Mouse (Mus musculus) gonadal fat pad, adult 2 months (tissue): Measurements from ENCODE around the gene Spg11. TPM values are rescaled to one million over a fixed set of nuclear protein-coding genes. Genes with fewer than 3 reads are reported as not detected.
"Not testable (repeated sequence)": the region's sequence is repeated elsewhere in the genome, so short reads cannot be mapped to it uniquely, and the experiment has no call there.

ENCODE experiments used
- DNase-seq: peaks from one replicate; pipeline ENCODE4 v3.0.0-alpha.2; 2012; ENCODE audit warnings: low read depth
- polyA plus RNA-seq: library from polyadenylated mRNA; depleted of rRNA; stranded (reverse); fragments of >200 nt; gene quantifications from 2 replicates; pipeline ENCODE4 v1.2.3, GENCODE M21; 2012

The Spg11 gene
- polyA plus RNA-seq, 1 experiment = 17.1 TPM

DNA sequence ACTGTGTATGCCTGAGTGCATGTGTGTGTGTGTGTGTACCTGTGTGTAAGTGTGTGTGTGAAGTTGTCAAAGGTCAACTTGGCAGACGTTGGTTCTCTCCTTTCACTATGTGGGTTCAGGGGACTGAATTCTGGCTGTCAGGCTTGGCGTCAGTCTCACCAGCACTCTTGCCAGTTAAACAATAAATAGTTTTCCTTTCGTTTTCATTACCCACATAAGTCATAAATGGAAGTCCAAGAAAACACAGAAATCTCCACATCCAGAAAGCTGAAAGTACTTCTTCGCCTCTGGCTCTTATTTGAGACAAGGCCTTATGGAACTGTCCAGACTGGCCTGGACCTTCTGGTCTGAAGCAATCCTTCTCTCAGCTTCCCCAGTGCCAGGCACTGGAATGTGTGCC lies 27.6 kb upstream of the Spg11 start:
- DNase-seq = no peak

- no peak for DNase-seq
Observed at GRCm38 (mm10) chr2:122143111-122143510, 24.9 kb upstream of the Spg11 start.

- no peak for DNase-seq
Observed at GRCm38 (mm10) chr2:122141332-122141967, 23.3 kb upstream of the Spg11 start.

- no peak for DNase-seq
Observed at GRCm38 (mm10) chr2:122140815-122141214, 22.6 kb upstream of the Spg11 start.

DNA sequence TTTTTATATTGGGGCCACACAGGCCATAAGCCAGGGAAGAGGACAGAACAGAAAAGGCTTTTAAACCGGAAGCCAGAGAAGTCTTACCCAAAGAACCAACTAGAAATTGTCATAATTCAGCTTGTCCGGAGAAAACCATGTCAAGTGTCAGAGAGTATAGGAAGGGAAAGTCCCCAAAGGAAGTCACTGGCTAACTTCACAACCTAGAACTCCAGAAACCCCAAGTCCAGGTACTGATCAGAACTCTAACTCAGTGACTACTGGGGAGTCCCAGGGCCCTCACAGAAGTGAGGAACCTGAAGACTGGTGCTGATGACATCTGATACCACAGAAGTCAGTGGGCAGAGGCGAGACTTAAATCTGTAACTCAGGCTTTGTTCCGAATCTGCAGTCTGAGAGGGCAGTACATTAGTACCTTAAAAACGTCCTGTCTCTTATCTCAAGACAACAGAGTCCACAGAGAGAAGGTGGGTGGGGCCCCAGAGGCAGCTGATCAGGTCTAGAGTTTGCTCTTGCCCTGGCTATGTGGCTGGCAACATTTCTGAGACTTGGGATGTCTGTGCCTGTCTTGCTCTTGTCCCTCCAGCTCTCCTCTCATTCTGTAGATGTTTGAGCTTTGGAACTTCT lies 19.8 kb upstream of the Spg11 start:
- DNase-seq = no peak

GRCm38 (mm10) chr2:122132618-122133017 lies 14.4 kb upstream of the Spg11 start:
- no peak for DNase-seq

DNA sequence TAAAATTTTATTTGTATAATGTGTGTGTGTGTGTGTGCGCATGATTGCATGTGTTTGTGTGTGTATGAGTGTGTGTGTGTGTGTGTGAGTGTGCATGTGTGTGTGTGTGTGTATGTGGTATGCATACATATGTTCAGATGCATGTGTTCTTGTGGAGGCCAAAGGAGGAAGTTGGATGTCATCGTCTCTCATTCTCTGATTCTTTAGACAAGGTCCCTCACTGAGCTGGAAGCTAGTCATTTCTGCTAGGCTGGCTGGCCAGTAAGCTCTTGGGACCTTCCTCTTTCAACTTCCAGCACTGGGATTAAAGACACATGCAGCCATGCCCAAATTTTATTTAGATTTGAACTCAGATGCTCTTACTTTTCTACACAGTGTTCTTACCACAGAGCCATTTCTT lies 13.9 kb upstream of the Spg11 start:
- DNase-seq = no peak

- DNase-seq = no peak
Observed at GRCm38 (mm10) chr2:122127635-122128034, 9.4 kb upstream of the Spg11 start.

GRCm38 (mm10) chr2:122126765-122127347 lies 8.7 kb upstream of the Spg11 start:
- DNase-seq = no peak

DNA sequence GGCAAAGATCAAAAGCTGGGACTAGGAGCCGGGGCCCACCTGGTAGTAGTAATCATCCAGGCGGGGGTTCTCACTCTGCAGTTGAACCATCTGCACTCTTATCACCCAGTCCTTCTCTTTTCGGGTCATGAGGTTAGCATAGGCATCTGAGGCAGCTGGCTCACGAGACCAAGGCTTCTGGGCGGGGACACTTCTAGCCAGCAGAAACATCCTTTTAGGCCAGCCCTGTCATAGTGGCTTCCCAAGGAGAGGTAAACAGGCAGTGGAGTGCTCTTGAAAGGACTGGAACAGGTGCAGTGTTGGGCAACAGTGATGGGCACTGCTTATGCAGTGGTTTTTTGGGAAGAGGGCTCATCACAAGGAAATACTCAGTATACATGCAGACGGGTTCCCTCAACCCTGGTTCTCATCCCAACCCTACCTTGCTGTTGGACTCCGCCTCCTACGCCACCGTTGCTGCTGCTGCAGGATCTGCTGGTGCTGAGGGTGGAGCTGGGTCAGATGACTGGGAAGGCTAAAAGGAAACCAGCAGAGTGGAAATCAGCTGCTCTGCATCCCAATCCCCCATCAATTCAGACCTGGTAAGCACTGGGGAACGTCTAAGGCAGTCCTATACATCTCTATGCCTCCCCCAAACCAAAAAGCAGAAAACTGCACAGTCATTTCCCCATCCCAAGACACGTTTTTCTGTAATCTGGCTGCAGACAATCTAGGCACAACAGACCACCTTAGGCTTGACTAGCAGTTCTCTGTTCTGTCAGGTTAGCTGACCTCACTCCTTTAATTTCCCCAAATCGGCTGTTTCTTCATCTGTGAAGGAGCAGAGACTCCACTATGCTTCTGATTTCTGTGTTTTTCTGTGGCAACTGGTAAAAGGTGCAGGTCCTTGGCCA lies 7.7 kb upstream of the Spg11 start:
- DNase-seq = no peak

GRCm38 (mm10) chr2:122116888-122117287 lies 1.3 kb downstream of the Spg11 start:
- DNase-seq = no peak

DNA sequence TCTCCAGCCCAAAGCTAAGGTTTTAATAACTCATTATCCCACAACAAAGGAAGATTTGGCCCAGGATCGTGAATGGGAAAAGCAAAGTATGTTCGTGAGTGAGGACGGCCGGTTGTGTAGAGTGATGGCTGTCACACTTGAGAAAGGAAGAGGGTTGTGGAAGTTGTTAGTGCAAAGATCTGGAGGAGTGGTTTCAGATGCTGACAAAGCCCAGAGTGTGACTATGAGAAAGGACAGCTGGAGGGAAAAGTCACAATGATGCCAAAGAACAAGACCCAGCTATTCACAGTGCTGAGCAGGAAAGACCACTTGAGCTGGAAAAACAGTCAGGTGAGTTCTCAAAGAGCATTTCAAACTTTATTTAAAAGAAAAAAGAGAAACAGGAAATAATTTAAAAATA lies 8.5 kb downstream of the Spg11 start:
- DNase-seq = no peak

DNA sequence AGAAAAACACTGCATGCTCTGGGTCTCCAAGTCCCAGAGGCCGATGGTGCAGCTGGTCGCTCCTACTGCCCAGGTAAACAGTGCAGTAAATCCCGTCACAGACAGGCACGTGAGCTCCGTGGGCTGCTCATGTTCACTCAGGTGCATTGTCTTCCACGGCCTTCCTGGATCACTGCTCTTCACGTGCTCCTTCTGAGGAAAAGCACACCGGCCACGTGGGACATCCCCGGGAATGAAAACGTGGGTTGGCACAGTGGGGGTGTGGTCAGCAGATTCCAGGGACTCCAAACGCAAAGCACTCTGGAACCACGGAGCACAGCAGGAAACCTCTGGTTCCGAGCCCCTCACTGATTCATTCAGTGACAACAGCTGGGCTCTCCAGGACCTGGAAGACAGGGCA lies 10.1 kb downstream of the Spg11 start:
- DNase-seq = no peak

GRCm38 (mm10) chr2:122102070-122102469 lies 16.1 kb downstream of the Spg11 start:
- no peak for DNase-seq

GRCm38 (mm10) chr2:122097686-122098085 lies 20.5 kb downstream of the Spg11 start:
- not testable (repeated sequence) for DNase-seq

- DNase-seq = peak; percentile 58
Observed at GRCm38 (mm10) chr2:122093844-122094243, 24.3 kb downstream of the Spg11 start.

DNA sequence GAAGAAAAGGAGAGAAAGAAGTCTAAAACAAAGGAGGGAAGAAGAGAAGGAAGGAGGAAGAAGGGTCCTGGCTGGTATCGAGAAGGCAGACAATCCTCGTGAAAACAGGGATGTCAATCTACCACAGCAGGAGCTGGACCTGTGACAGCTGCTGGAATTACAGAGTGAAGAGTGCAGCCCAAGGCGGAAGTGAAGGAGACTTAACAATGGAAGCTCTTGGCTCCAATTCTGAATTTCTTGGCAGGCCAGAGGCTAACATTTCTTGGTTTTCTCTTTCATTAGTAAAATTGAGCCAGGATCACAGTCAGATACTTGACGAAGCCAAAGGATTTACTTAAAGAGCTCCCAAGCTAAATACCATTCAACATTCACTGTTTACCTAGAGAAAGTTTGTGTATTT lies 31.7 kb downstream of the Spg11 start:
- DNase-seq = peak; percentile 56

DNA sequence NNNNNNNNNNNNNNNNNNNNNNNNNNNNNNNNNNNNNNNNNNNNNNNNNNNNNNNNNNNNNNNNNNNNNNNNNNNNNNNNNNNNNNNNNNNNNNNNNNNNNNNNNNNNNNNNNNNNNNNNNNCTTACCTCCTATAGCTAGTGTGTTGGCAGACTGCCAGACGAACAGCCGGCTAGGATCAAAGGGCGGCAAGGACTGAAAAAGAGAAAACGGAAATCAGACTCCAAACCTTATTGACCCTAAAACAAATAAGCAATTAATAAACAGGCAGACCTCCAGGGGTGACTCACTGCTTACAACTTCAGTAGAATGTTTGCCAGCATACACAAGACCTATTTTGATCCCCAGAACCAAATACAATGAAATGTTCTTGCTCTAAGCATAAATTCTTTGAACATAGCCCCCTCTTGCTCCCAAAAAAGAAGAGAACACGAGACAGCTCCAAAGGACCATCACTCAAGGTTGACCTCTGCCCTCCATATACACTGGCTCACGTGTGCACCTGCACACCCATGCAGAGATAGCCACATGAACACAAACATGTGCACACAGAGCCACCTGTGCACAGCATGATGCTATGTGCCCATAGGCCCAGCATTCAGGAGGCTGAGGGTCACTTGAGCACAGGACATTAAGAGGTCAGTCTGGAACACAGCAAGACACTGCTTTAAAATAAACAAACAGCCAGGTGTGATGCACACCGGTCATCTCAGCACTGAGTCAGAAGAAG lies 36.3 kb downstream of the Spg11 start:
- DNase-seq = no peak

- DNase-seq = no peak
Observed at GRCm38 (mm10) chr2:122069922-122070321, 48.3 kb downstream of the Spg11 start.

DNA sequence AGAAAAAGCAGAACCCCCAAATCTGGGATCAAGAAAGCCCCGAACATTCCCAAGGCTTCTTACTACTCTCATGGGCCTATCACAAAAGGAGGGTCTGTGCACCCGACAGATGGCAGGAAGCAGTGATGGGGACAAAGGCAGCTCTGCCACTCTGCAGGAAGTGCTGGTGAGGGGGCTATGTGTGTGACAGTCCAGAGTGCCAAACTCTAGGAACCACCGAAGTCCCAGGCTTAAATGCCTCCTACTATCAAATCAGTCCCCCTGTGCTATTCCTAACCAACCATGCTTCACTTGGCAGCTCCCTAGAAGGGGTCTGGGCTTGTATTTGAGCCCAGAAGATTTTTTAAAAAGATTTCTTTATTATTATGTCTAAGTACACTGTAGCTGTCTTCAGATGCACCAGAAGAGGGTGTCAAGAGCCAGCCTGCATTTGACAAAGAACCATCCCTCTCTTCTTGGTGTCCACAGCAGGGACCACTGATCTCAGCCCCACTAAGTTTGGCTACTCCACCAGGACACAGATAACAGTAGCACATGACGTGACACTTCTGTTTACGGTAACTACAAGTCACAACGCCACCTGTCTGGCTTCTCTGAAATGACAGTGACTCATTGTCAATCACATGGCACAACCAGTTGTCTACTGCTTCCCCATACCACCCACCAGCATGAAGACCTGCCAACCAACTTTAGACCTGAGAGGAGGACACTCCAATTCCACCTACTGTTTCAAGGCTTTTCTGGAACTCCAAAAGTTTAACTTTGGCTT lies 48.9 kb downstream of the Spg11 start:
- no peak for DNase-seq

- DNase-seq = no peak
Observed at GRCm38 (mm10) chr2:122066241-122066640, 51.9 kb downstream of the Spg11 start.
